Mouse (Mus musculus): ENCODE measurements around the gene Mrps27. TPM values are rescaled to one million over a fixed set of nuclear protein-coding genes. Genes with fewer than 3 reads are reported as not detected.
A peak's percentile ranks its signal among the peaks of the same experiment; 100 is the strongest.

The Mrps27 gene
- total RNA-seq, 2 experiments from 2014 or later, result 23.2 to 26.3 TPM

GRCm38 (mm10) chr13:99356428-99357265 lies 12.1 kb downstream of the Mrps27 start:
- H3K27ac ChIP-seq, result no peak overlapping the region
- TF ChIP-seq CTCF (conservative IDR thresholded peaks at IDR 0.05), result peak; percentile 64
- H3K4me3 ChIP-seq, result no peak overlapping the region
- no peak for DNase-seq (ENCODE audit: low spot score in 2 of 2)

- TF ChIP-seq CTCF (conservative IDR thresholded peaks at IDR 0.05), result no peak
- no peak for DNase-seq (ENCODE audit: low spot score in 2 of 2)
- H3K27ac ChIP-seq, result no peak overlapping the region
- H3K4me3 ChIP-seq, result no peak overlapping the region
Measured at GRCm38 (mm10) chr13:99358921-99359320, 14.3 kb downstream of the Mrps27 start.

- H3K27ac ChIP-seq, result peak overlapping the region; percentile 75
- peak; percentile 69 to 78 for DNase-seq (ENCODE audit: low spot score in 2 of 2)
- no peak overlapping the region for H3K4me3 ChIP-seq
- TF ChIP-seq CTCF (conservative IDR thresholded peaks at IDR 0.05), result no peak
Measured at GRCm38 (mm10) chr13:99363866-99364265, 19.3 kb downstream of the Mrps27 start.

GRCm38 (mm10) chr13:99366422-99367175 lies 22.0 kb downstream of the Mrps27 start:
- no peak for TF ChIP-seq CTCF (conservative IDR thresholded peaks at IDR 0.05)
- DNase-seq (ENCODE audit: low spot score in 2 of 2), result peak; percentile 75 to 89
- peak overlapping the region; percentile 82 for H3K27ac ChIP-seq
- no peak overlapping the region for H3K4me3 ChIP-seq

- H3K4me3 ChIP-seq, result no peak overlapping the region
- DNase-seq (ENCODE audit: low spot score in 2 of 2), result no peak
- H3K27ac ChIP-seq, result peak overlapping the region; percentile 82
- TF ChIP-seq CTCF (conservative IDR thresholded peaks at IDR 0.05), result no peak
Measured at GRCm38 (mm10) chr13:99367554-99368174, 23.1 kb downstream of the Mrps27 start.

GRCm38 (mm10) chr13:99369103-99369502 lies 24.5 kb downstream of the Mrps27 start:
- no peak for TF ChIP-seq CTCF (conservative IDR thresholded peaks at IDR 0.05)
- no peak overlapping the region for H3K4me3 ChIP-seq
- DNase-seq (ENCODE audit: low spot score in 2 of 2), result no peak
- H3K27ac ChIP-seq, result peak overlapping the region; percentile 82

- no peak for DNase-seq (ENCODE audit: low spot score in 2 of 2)
- no peak for TF ChIP-seq CTCF (conservative IDR thresholded peaks at IDR 0.05)
- H3K4me3 ChIP-seq, result no peak overlapping the region
Measured at GRCm38 (mm10) chr13:99371285-99371684, 26.7 kb downstream of the Mrps27 start.

GRCm38 (mm10) chr13:99373684-99374083 lies 29.1 kb downstream of the Mrps27 start:
- no peak for DNase-seq (ENCODE audit: low spot score in 2 of 2)
- Histone ChIP-seq H3K4me3 (no peak overlapping the region), H3K27ac (no peak overlapping the region)
- no peak for TF ChIP-seq CTCF (conservative IDR thresholded peaks at IDR 0.05)

More at GRCm38 (mm10) chr13:99371285-99371684, 26.7 kb downstream of the Mrps27 start:
- H3K27ac ChIP-seq, result no peak overlapping the region

GRCm38 (mm10) chr13:99374191-99374590 lies 29.6 kb downstream of the Mrps27 start:
- H3K27ac ChIP-seq, result no peak overlapping the region
- TF ChIP-seq CTCF (conservative IDR thresholded peaks at IDR 0.05), result no peak
- no peak for DNase-seq (ENCODE audit: low spot score in 2 of 2)
- no peak overlapping the region for H3K4me3 ChIP-seq

GRCm38 (mm10) chr13:99375550-99375949 lies 31.0 kb downstream of the Mrps27 start:
- peak; percentile 99 for TF ChIP-seq CTCF (conservative IDR thresholded peaks at IDR 0.05)
- Histone ChIP-seq H3K4me3 (no peak overlapping the region), H3K27ac (no peak overlapping the region)
- peak; percentile 78 to 92 for DNase-seq (ENCODE audit: low spot score in 2 of 2)

GRCm38 (mm10) chr13:99377055-99377454 lies 32.5 kb downstream of the Mrps27 start:
- no peak for DNase-seq (ENCODE audit: low spot score in 2 of 2)
- H3K27ac ChIP-seq, result no peak overlapping the region
- no peak overlapping the region for H3K4me3 ChIP-seq
- no peak for TF ChIP-seq CTCF (conservative IDR thresholded peaks at IDR 0.05)

GRCm38 (mm10) chr13:99378223-99378622 lies 33.6 kb downstream of the Mrps27 start:
- Histone ChIP-seq H3K4me3 (no peak overlapping the region), H3K27ac (no peak overlapping the region)
- no peak for DNase-seq (ENCODE audit: low spot score in 2 of 2)
- no peak for TF ChIP-seq CTCF (conservative IDR thresholded peaks at IDR 0.05)

- H3K27ac ChIP-seq, result no peak overlapping the region
- DNase-seq (ENCODE audit: low spot score in 2 of 2), result no peak
- no peak overlapping the region for H3K4me3 ChIP-seq
- TF ChIP-seq CTCF (conservative IDR thresholded peaks at IDR 0.05), result no peak
Measured at GRCm38 (mm10) chr13:99382373-99382772, 37.8 kb downstream of the Mrps27 start.

All from layer of hippocampus, adult 2 months (tissue).